Mouse (Mus musculus): ENCODE data around the gene Egfl8. TPM values are rescaled to one million over a fixed set of nuclear protein-coding genes. Genes with fewer than 3 reads are reported as not detected.

Egfl8 gene
- polyA plus RNA-seq, 1 experiment from 2014 or later = 3.8 TPM

- Histone ChIP-seq H3K36me3 (ENCODE audit: control insufficient read depth, insufficient read depth, low read length) (peaks cover 19% of the 10 kb centered on the region), H3K4me2 (no peak overlapping the region), H3K27me3 (ENCODE audit: control insufficient read depth, insufficient read depth, low read length) (no peaks in the 10 kb centered on the region)
These were observed 4.7 kb downstream of the Egfl8 start for GRCm38 (mm10) chr17:34611050-34611449.

GRCm38 (mm10) chr17:34607997-34608396, 7.8 kb downstream of the Egfl8 start:
- no peak overlapping the region for H3K4me3 ChIP-seq (ENCODE audit: low read depth, low read length)
- 92% methylated on average over 7 of the region's 7 CpGs for WGBS
- H3K9ac ChIP-seq (ENCODE audit: low read length) = no peak overlapping the region
- no peaks in the 10 kb centered on the region for H3K9me3 ChIP-seq (ENCODE audit: control insufficient read depth, low read length)
- no peak overlapping the region for H3K27ac ChIP-seq (ENCODE audit: low read depth, low read length)
- DNase-seq (ENCODE audit: low spot score, missing footprints) (no peak), ATAC-seq (ENCODE audit: low FRiP score) (no peak)
- H3K4me2 ChIP-seq = no peak overlapping the region
- peaks cover 18% of the 10 kb centered on the region for H3K4me1 ChIP-seq (ENCODE audit: control insufficient read depth, insufficient read depth, low read length)
- H3K36me3 ChIP-seq (ENCODE audit: control insufficient read depth, insufficient read depth, low read length) = peaks cover 17% of the 10 kb centered on the region
- no peaks in the 10 kb centered on the region for H3K27me3 ChIP-seq (ENCODE audit: control insufficient read depth, insufficient read depth, low read length)

More at GRCm38 (mm10) chr17:34611050-34611449, 4.7 kb downstream of the Egfl8 start:
- no peak overlapping the region for H3K4me3 ChIP-seq (ENCODE audit: low read depth, low read length)
- no peak for ATAC-seq (ENCODE audit: low FRiP score)
- H3K27ac ChIP-seq (ENCODE audit: low read depth, low read length) = no peak overlapping the region
- no peak overlapping the region for H3K9ac ChIP-seq (ENCODE audit: low read length)
- 93% methylated on average over 8 of the region's 8 CpGs for WGBS
- no peak for DNase-seq (ENCODE audit: low spot score, missing footprints)
- H3K9me3 ChIP-seq (ENCODE audit: control insufficient read depth, low read length) = no peaks in the 10 kb centered on the region
- H3K4me1 ChIP-seq (ENCODE audit: control insufficient read depth, insufficient read depth, low read length) = peaks cover 9% of the 10 kb centered on the region

- DNase-seq (ENCODE audit: low spot score, missing footprints) (no peak), ATAC-seq (ENCODE audit: low FRiP score) (no peak)
- H3K36me3 ChIP-seq (ENCODE audit: control insufficient read depth, insufficient read depth, low read length) = peaks cover 5% of the 10 kb centered on the region; the same call in 1 of the 2 replicates
- peak overlapping the region; percentile 99 for H3K4me3 ChIP-seq (ENCODE audit: low read depth, low read length)
- no peaks in the 10 kb centered on the region for H3K9me3 ChIP-seq (ENCODE audit: control insufficient read depth, low read length)
- peak overlapping the region; percentile 88 for H3K27ac ChIP-seq (ENCODE audit: low read depth, low read length)
- H3K4me1 ChIP-seq (ENCODE audit: control insufficient read depth, insufficient read depth, low read length) = peaks cover 26% of the 10 kb centered on the region
- H3K9ac ChIP-seq (ENCODE audit: low read length) = peak overlapping the region; percentile 96
- peak overlapping the region; percentile 97 for H3K4me2 ChIP-seq
- H3K27me3 ChIP-seq (ENCODE audit: control insufficient read depth, insufficient read depth, low read length) = no peaks in the 10 kb centered on the region
- 19% methylated on average over 30 of the region's 32 CpGs for WGBS
These were observed 9.4 kb downstream of the Egfl8 start for GRCm38 (mm10) chr17:34606186-34607039.

- Histone ChIP-seq H3K9me3 (ENCODE audit: control insufficient read depth, low read length) (no peaks in the 10 kb centered on the region), H3K4me1 (ENCODE audit: control insufficient read depth, insufficient read depth, low read length) (peaks cover 26% of the 10 kb centered on the region)
These were observed 10.2 kb downstream of the Egfl8 start for GRCm38 (mm10) chr17:34605609-34606008.

GRCm38 (mm10) chr17:34604511-34605237, 11.1 kb downstream of the Egfl8 start:
- 17% methylated on average over 24 of the region's 24 CpGs for WGBS
- Histone ChIP-seq H3K27ac (ENCODE audit: low read depth, low read length) (peak overlapping the region; percentile 88), H3K27me3 (ENCODE audit: control insufficient read depth, insufficient read depth, low read length) (no peaks in the 10 kb centered on the region), H3K4me3 (ENCODE audit: low read depth, low read length) (peak overlapping the region; percentile 99), H3K4me1 (ENCODE audit: control insufficient read depth, insufficient read depth, low read length) (peaks cover 26% of the 10 kb centered on the region), H3K36me3 (ENCODE audit: control insufficient read depth, insufficient read depth, low read length) (peaks cover 7% of the 10 kb centered on the region), H3K9me3 (ENCODE audit: control insufficient read depth, low read length) (no peaks in the 10 kb centered on the region), H3K4me2 (peak overlapping the region; percentile 97), H3K9ac (ENCODE audit: low read length) (peak overlapping the region; percentile 96)
- ATAC-seq (ENCODE audit: low FRiP score) (no peak), DNase-seq (ENCODE audit: low spot score, missing footprints) (no peak)

More at GRCm38 (mm10) chr17:34605609-34606008, 10.2 kb downstream of the Egfl8 start:
- ATAC-seq (ENCODE audit: low FRiP score) (peak; percentile 51), DNase-seq (ENCODE audit: low spot score, missing footprints) (peak; percentile 99)
- WGBS = under 1% methylated on average over 29 of the region's 30 CpGs
- Histone ChIP-seq H3K9ac (ENCODE audit: low read length) (peak overlapping the region; percentile 96), H3K27ac (ENCODE audit: low read depth, low read length) (peak overlapping the region; percentile 88), H3K4me2 (peak overlapping the region; percentile 97), H3K36me3 (ENCODE audit: control insufficient read depth, insufficient read depth, low read length) (peaks cover 3% of the 10 kb centered on the region), H3K4me3 (ENCODE audit: low read depth, low read length) (peak overlapping the region; percentile 99), H3K27me3 (ENCODE audit: control insufficient read depth, insufficient read depth, low read length) (no peaks in the 10 kb centered on the region)

GRCm38 (mm10) chr17:34604061-34604508, 11.7 kb downstream of the Egfl8 start, which contains the start of gene Agpat1:
Gene Agpat1, plus strand, starts transcription at chr17:34604262.
- peak within 1 kb of the TSS; percentile 96 for H3K9ac ChIP-seq (ENCODE audit: low read length)
- H3K9me3 ChIP-seq (ENCODE audit: control insufficient read depth, low read length) = no peaks in the 10 kb centered on the region
- WGBS = under 1% methylated on average over 33 of the region's 35 CpGs
- H3K4me2 ChIP-seq = peak within 1 kb of the TSS; percentile 97
- peaks cover 26% of the 10 kb centered on the region for H3K4me1 ChIP-seq (ENCODE audit: control insufficient read depth, insufficient read depth, low read length)
- H3K4me3 ChIP-seq (ENCODE audit: low read depth, low read length) = peak within 1 kb of the TSS; percentile 99
- no peaks in the 10 kb centered on the region for H3K27me3 ChIP-seq (ENCODE audit: control insufficient read depth, insufficient read depth, low read length)
- peak; percentile 100 for DNase-seq (ENCODE audit: low spot score, missing footprints)
- peak within 1 kb of the TSS; percentile 88 for H3K27ac ChIP-seq (ENCODE audit: low read depth, low read length)
- peaks cover 7% of the 10 kb centered on the region for H3K36me3 ChIP-seq (ENCODE audit: control insufficient read depth, insufficient read depth, low read length)
- peak; percentile 89 for ATAC-seq (ENCODE audit: low FRiP score)

- Histone ChIP-seq H3K9me3 (ENCODE audit: control insufficient read depth, low read length) (no peaks in the 10 kb centered on the region), H3K27me3 (ENCODE audit: control insufficient read depth, insufficient read depth, low read length) (no peaks in the 10 kb centered on the region), H3K4me3 (ENCODE audit: low read depth, low read length) (peak within 1 kb of the TSS; percentile 99), H3K27ac (ENCODE audit: low read depth, low read length) (peak within 1 kb of the TSS; percentile 88), H3K9ac (ENCODE audit: low read length) (peak within 1 kb of the TSS; percentile 96), H3K36me3 (ENCODE audit: control insufficient read depth, insufficient read depth, low read length) (peaks cover 7% of the 10 kb centered on the region), H3K4me1 (ENCODE audit: control insufficient read depth, insufficient read depth, low read length) (peaks cover 26% of the 10 kb centered on the region), H3K4me2 (peak within 1 kb of the TSS; percentile 97)
- DNase-seq (ENCODE audit: low spot score, missing footprints) (peak; percentile 99), ATAC-seq (ENCODE audit: low FRiP score) (peak; percentile 94)
- under 1% methylated on average over 28 of the region's 30 CpGs for WGBS
These were observed 12.3 kb downstream of the Egfl8 start, which contains the start of gene Rnf5 for GRCm38 (mm10) chr17:34603375-34604060. Gene Rnf5, minus strand, starts transcription at chr17:34603690.

- WGBS = 92% methylated on average over 12 of the region's 12 CpGs
- Histone ChIP-seq H3K9me3 (ENCODE audit: control insufficient read depth, low read length) (no peaks in the 10 kb centered on the region), H3K27ac (ENCODE audit: low read depth, low read length) (no peak overlapping the region), H3K27me3 (ENCODE audit: control insufficient read depth, insufficient read depth, low read length) (no peaks in the 10 kb centered on the region), H3K9ac (ENCODE audit: low read length) (no peak overlapping the region), H3K4me3 (ENCODE audit: low read depth, low read length) (no peak overlapping the region), H3K4me2 (peak overlapping the region; percentile 91), H3K36me3 (ENCODE audit: control insufficient read depth, insufficient read depth, low read length) (peaks cover 7% of the 10 kb centered on the region), H3K4me1 (ENCODE audit: control insufficient read depth, insufficient read depth, low read length) (peaks cover 25% of the 10 kb centered on the region)
- DNase-seq (ENCODE audit: low spot score, missing footprints) (no peak), ATAC-seq (ENCODE audit: low FRiP score) (no peak)
These were observed 14.0 kb downstream of the Egfl8 start for GRCm38 (mm10) chr17:34601796-34602195.
